Mouse (Mus musculus) frontal cortex, postnatal 14 days (tissue): ENCODE measurements around the gene Dixdc1.
A peak's percentile ranks its signal among the peaks of the same experiment; 100 is the strongest.
"Not testable (repeated sequence)": the region's sequence is repeated elsewhere in the genome, so short reads cannot be mapped to it uniquely, and the experiment has no call there.

Experiments used
- DNase-seq, 2 experiments: peaks; one replicate each; pipeline ENCODE4 v3.0.0; 2022; ENCODE audit warnings: low spot score in 2 of 2

The Dixdc1 gene

GRCm38 (mm10) chr9:50658941-50659388, 80.4 kb downstream of the Dixdc1 start:
- DNase-seq: no peak

- DNase-seq: no peak
Measured at GRCm38 (mm10) chr9:50658391-50658790, 80.9 kb downstream of the Dixdc1 start.

- DNase-seq: no peak
Measured at GRCm38 (mm10) chr9:50650503-50650902, 88.8 kb downstream of the Dixdc1 start.

- no peak for DNase-seq
Measured at GRCm38 (mm10) chr9:50646826-50647370, 92.4 kb downstream of the Dixdc1 start.

- DNase-seq: no peak
Measured at GRCm38 (mm10) chr9:50634270-50634669, 105.0 kb downstream of the Dixdc1 start.

GRCm38 (mm10) chr9:50633059-50633458, 106.3 kb downstream of the Dixdc1 start:
- no peak for DNase-seq

- no peak for DNase-seq
Measured at GRCm38 (mm10) chr9:50632016-50632688, 107.2 kb downstream of the Dixdc1 start.

- not testable (repeated sequence) for DNase-seq
Measured at GRCm38 (mm10) chr9:50630903-50631302, 108.4 kb downstream of the Dixdc1 start.

- no peak for DNase-seq
Measured at GRCm38 (mm10) chr9:50617794-50618330, 121.5 kb downstream of the Dixdc1 start.

GRCm38 (mm10) chr9:50616766-50617603, 122.3 kb downstream of the Dixdc1 start, which contains the start of the genes Pih1d2 and Nkapd1:
TSS of gene Pih1d2 (plus strand) at chr9:50617321.
TSS of gene Nkapd1 (minus strand) at chr9:50617464.
- peak; percentile 83 to 85 for DNase-seq

- DNase-seq: no peak
Measured at GRCm38 (mm10) chr9:50616161-50616560, 123.2 kb downstream of the Dixdc1 start.
